Mouse (Mus musculus) intestine, embryonic 16.5 days (tissue): ENCODE data around the gene Rbm5. TPM values are rescaled to one million over a fixed set of nuclear protein-coding genes. Genes with fewer than 3 reads are reported as not detected.
A peak's percentile ranks its signal among the peaks of the same experiment; 100 is the strongest.

Source experiments
- ATAC-seq: fragments of 200-750 bp; cut with Nextera tagmentation; 2 replicates; pipeline ENCODE4 v1.8.0; 2017; ENCODE audit warnings: moderate TSS enrichment, moderate library complexity
- H3K27ac ChIP-seq: fragments of 300-500 bp; sonication (generic); 2 replicates; pipeline ENCODE4 v1.5.1; 2014; ENCODE audit warnings: mild to moderate bottlenecking, low read length
- H3K27me3 ChIP-seq: fragments of 300-500 bp; sonication (generic); replicated peaks from 2 replicates; pipeline ENCODE4 v1.6.1; 2014; ENCODE audit warnings: low read length, control low read depth, mixed read lengths; ENCODE audit not compliant: control insufficient read depth, insufficient read depth
- H3K36me3 ChIP-seq: fragments of 300-500 bp; sonication (generic); 2 replicates; pipeline ENCODE4 v1.6.1; 2014; ENCODE audit warnings: low read length, control low read depth; ENCODE audit not compliant: control insufficient read depth, insufficient read depth
- H3K4me1 ChIP-seq: fragments of 300-500 bp; sonication (generic); 2 replicates; pipeline ENCODE4 v1.6.1; 2014; ENCODE audit warnings: low read length, control low read depth, mixed read lengths; ENCODE audit not compliant: control insufficient read depth, insufficient read depth
- H3K4me2 ChIP-seq: fragments of 300-500 bp; sonication (generic); 2 replicates; pipeline ENCODE4 v1.6.1; 2014; ENCODE audit warnings: low read depth, low read length, control low read depth
- H3K4me3 ChIP-seq: fragments of 300-500 bp; sonication (generic); 2 replicates; pipeline ENCODE4 v1.5.1; 2014; ENCODE audit warnings: mild to moderate bottlenecking, low read length
- H3K9ac ChIP-seq: fragments of 300-500 bp; sonication (generic); 2 replicates; pipeline ENCODE4 v1.6.1; 2014; ENCODE audit warnings: low read depth, low read length
- H3K9me3 ChIP-seq: fragments of 300-500 bp; sonication (generic); 2 replicates; pipeline ENCODE4 v1.6.1; 2016; ENCODE audit warnings: low read length, control low read depth; ENCODE audit not compliant: control insufficient read depth
- WGBS: fragments of 180-500 bp; shearing (Covaris S2); extraction: QIAGEN DNeasy Blood & Tissue Kit; methylation state at CpG from one replicate; pipeline ENCODE4 v1.1.7; 2014; 5-methylcytosine and 5-hydroxymethylcytosine counted together
- polyA plus RNA-seq: library from polyadenylated mRNA; unstranded; fragments of >200 nt; fragmentation: Nextera tagmentation; extraction: Ambion mirVana; gene quantifications from 2 replicates; pipeline ENCODE4 v1.2.1, GENCODE M21; 2015

Gene Rbm5
- polyA plus RNA-seq, 1 experiment from 2014 or later, result 145 TPM

GRCm38 (mm10) chr9:107708439-107709095, 62.2 kb downstream of the Rbm5 start:
- 7% methylated on average over 21 of the region's 21 CpGs for WGBS
- Histone ChIP-seq H3K27ac (peak overlapping the region; percentile 78), H3K4me1 (peaks cover 55% of the 10 kb centered on the region), H3K9ac (peak overlapping the region; percentile 87), H3K36me3 (no peaks in the 10 kb centered on the region), H3K4me2 (peak overlapping the region; percentile 97), H3K9me3 (no peaks in the 10 kb centered on the region), H3K4me3 (peak overlapping the region; percentile 77), H3K27me3 (no peaks in the 10 kb centered on the region)
- no peak for ATAC-seq

- Histone ChIP-seq H3K9me3 (no peaks in the 10 kb centered on the region), H3K36me3 (no peaks in the 10 kb centered on the region), H3K27ac (peak overlapping the region; percentile 78), H3K4me1 (peaks cover 58% of the 10 kb centered on the region), H3K4me3 (peak overlapping the region; percentile 77), H3K9ac (peak overlapping the region; percentile 87), H3K4me2 (peak overlapping the region; percentile 97), H3K27me3 (no peaks in the 10 kb centered on the region)
- 4% methylated on average over 17 of the region's 17 CpGs for WGBS
- no peak for ATAC-seq
These were observed 62.9 kb downstream of the Rbm5 start for GRCm38 (mm10) chr9:107707701-107708438.

GRCm38 (mm10) chr9:107706781-107707211, 64.0 kb downstream of the Rbm5 start:
- no peaks in the 10 kb centered on the region for H3K27me3 ChIP-seq

GRCm38 (mm10) chr9:107703337-107704122, 67.3 kb downstream of the Rbm5 start:
- ATAC-seq, result no peak
- peak overlapping the region; percentile 33; the same call in 1 of the 2 replicates for H3K27ac ChIP-seq
- no peaks in the 10 kb centered on the region for H3K27me3 ChIP-seq
- H3K4me3 ChIP-seq, result no peak overlapping the region
- H3K9ac ChIP-seq, result 0 out of 2 replicates have a peak overlapping the region, but pooled peaks have one; percentile 13
- no peak overlapping the region for H3K4me2 ChIP-seq
- H3K36me3 ChIP-seq, result no peaks in the 10 kb centered on the region
- no peaks in the 10 kb centered on the region for H3K9me3 ChIP-seq
- peaks cover 93% of the 10 kb centered on the region for H3K4me1 ChIP-seq
- 53% methylated on average over 14 of the region's 14 CpGs for WGBS

More at GRCm38 (mm10) chr9:107706781-107707211, 64.0 kb downstream of the Rbm5 start:
- Histone ChIP-seq H3K36me3 (no peaks in the 10 kb centered on the region), H3K4me1 (peaks cover 67% of the 10 kb centered on the region), H3K27ac (peak overlapping the region; percentile 24; the same call in 1 of the 2 replicates), H3K9me3 (no peaks in the 10 kb centered on the region), H3K4me2 (peak overlapping the region; percentile 97), H3K4me3 (peak overlapping the region; percentile 77), H3K9ac (peak overlapping the region; percentile 87)
- no peak for ATAC-seq
- 7% methylated on average over 14 of the region's 14 CpGs for WGBS

GRCm38 (mm10) chr9:107702606-107703185, 68.1 kb downstream of the Rbm5 start:
- no peak for ATAC-seq
- Histone ChIP-seq H3K4me1 (peaks cover 93% of the 10 kb centered on the region), H3K9ac (peak overlapping the region; percentile 27; the same call in 1 of the 2 replicates), H3K9me3 (no peaks in the 10 kb centered on the region), H3K36me3 (no peaks in the 10 kb centered on the region), H3K27ac (no peak overlapping the region), H3K4me2 (no peak overlapping the region), H3K4me3 (no peak overlapping the region), H3K27me3 (no peaks in the 10 kb centered on the region)
- WGBS, result 70% methylated on average over 3 of the region's 3 CpGs

- Histone ChIP-seq H3K9ac (peak overlapping the region; percentile 48), H3K27ac (peak overlapping the region; percentile 46), H3K9me3 (no peaks in the 10 kb centered on the region), H3K4me1 (peaks cover 92% of the 10 kb centered on the region), H3K27me3 (no peaks in the 10 kb centered on the region), H3K36me3 (no peaks in the 10 kb centered on the region), H3K4me3 (no peak overlapping the region), H3K4me2 (no peak overlapping the region)
- WGBS, result 38% methylated on average over 12 of the region's 12 CpGs
- peak; percentile 26; the same call in 1 of the 2 replicates for ATAC-seq
These were observed 69.2 kb downstream of the Rbm5 start for GRCm38 (mm10) chr9:107701594-107701993.

- no peak for ATAC-seq
- no peak overlapping the region for H3K4me3 ChIP-seq
- no peak overlapping the region for H3K4me2 ChIP-seq
- H3K9ac ChIP-seq, result peak overlapping the region; percentile 4; the same call in 1 of the 2 replicates
- peak overlapping the region; percentile 65 for H3K27ac ChIP-seq
- WGBS, result 43% methylated on average over 6 of the region's 6 CpGs
- no peaks in the 10 kb centered on the region for H3K9me3 ChIP-seq
- peaks cover 85% of the 10 kb centered on the region for H3K4me1 ChIP-seq
- no peaks in the 10 kb centered on the region for H3K27me3 ChIP-seq
- no peaks in the 10 kb centered on the region for H3K36me3 ChIP-seq
These were observed 70.7 kb downstream of the Rbm5 start for GRCm38 (mm10) chr9:107700114-107700571.

- Histone ChIP-seq H3K4me3 (no peak overlapping the region), H3K27me3 (no peaks in the 10 kb centered on the region), H3K36me3 (no peaks in the 10 kb centered on the region), H3K4me2 (peak overlapping the region; percentile 30; the same call in 1 of the 2 replicates), H3K9ac (0 out of 2 replicates have a peak overlapping the region, but pooled peaks have one; percentile 4), H3K27ac (peak overlapping the region; percentile 65), H3K4me1 (peaks cover 78% of the 10 kb centered on the region), H3K9me3 (no peaks in the 10 kb centered on the region)
- 18% methylated on average over 9 of the region's 9 CpGs for WGBS
- ATAC-seq, result no peak; the same call in 1 of the 2 replicates
These were observed 71.3 kb downstream of the Rbm5 start for GRCm38 (mm10) chr9:107699376-107699980.
